Mouse (Mus musculus) frontal cortex, adult (tissue): ENCODE data around the gene Stradb.

Source experiments
- ATAC-seq: cut with Nextera tagmentation; 2 replicates; pipeline ENCODE4 v1.9.2; 2017; ENCODE audit warnings: mild to moderate bottlenecking, moderate library complexity, mixed read lengths; ENCODE audit not compliant: low TSS enrichment

Stradb gene

GRCm38 (mm10) chr1:58959682-58960081 is 13.6 kb upstream of the Stradb start:
- no peak for ATAC-seq

GRCm38 (mm10) chr1:58961152-58961893 is 12.0 kb upstream of the Stradb start:
- ATAC-seq, result no peak; the same call in 1 of the 2 replicates

DNA sequence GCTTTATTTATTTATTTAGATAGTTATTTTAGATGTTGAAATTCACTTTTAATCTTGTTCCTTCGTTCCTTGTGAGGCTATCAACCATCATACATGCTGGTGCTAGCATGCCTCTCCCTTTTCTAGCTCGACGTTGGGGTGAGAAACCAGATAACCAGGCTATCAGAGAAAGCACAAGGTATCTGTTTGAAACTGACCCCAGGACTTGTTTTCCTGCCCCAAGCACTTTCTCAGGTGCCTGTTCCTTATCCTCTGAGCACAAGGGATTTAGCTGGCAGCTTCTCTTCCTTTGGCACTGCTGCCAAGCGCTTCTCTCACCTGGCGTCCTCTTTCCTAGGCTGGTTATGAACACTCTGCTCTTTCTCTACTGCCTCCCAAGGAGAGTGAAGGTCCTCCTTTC is 10.9 kb upstream of the Stradb start:
- no peak for ATAC-seq

DNA sequence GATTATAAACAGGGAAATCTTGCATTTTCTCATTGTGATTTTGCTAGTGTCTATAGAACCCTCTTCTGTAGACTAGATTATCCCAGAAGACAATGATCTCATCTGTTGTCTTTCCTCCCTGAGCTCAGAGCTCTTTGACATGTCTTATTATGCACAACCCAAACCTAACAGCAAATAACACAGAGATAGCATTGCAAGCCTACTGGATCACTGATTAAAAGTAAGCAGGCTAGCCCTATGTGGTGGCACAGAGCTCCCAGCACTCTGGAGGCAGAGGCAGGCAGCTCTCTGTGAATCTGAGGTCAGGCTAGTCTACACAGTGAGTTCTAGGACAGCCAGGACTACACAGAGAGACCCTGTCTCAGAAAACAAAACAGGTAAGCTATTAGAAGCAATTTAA is 10.5 kb upstream of the Stradb start:
- ATAC-seq, result no peak

- no peak for ATAC-seq
Observed at GRCm38 (mm10) chr1:58967534-58967933, 5.8 kb upstream of the Stradb start.

GRCm38 (mm10) chr1:58970054-58970453 is 3.3 kb upstream of the Stradb start:
- ATAC-seq, result no peak

GRCm38 (mm10) chr1:58971097-58971496 is 2.2 kb upstream of the Stradb start:
- no peak for ATAC-seq

GRCm38 (mm10) chr1:58972851-58973365 is 414 bp upstream of the Stradb start:
- peak; percentile 40 for ATAC-seq

- no peak for ATAC-seq
Observed at GRCm38 (mm10) chr1:58982276-58982675, 9.0 kb downstream of the Stradb start.

DNA sequence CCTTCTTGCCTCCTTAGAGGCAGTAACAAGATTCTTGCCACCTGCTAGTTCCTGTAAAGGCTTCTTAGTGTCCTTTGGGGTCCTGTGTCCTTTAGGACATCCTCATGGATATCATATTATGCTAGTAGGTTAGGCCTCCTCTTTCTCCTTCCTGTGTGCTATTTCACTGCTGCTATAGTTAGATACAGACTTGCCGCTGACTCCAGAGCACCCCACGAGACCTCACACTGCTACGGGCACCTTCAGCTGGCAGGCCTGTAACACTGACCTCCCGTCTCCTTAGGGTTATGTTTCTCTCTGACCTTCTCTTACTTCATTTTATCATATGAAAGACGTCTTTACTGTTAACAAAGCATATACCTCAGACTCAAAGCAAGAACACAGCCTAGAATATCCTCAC is 11.3 kb downstream of the Stradb start:
- ATAC-seq, result peak; percentile 70

- no peak for ATAC-seq
Observed at GRCm38 (mm10) chr1:58993144-58993543, 19.8 kb downstream of the Stradb start.

- no peak for ATAC-seq
Observed at GRCm38 (mm10) chr1:58993723-58994122, 20.4 kb downstream of the Stradb start.

DNA sequence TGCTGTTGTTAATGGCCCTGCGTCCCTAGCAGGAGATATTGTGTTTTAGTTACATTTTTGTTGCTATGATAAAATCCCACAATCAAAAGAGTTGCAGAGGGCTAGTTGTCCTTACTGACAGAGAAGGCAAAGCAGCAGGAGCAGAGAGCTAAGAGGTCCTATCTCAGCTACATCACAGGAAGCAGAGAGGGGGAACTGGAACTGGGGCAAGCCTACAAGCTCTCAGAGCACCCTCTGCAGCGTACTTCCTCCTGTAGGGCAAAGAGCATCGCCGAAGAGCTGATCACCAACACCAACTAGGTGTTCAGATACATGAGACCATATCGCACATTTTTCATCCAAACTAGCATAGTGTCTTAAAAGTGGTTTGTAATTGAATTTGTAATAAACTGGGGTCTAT is 22.0 kb downstream of the Stradb start:
- peak; percentile 60 for ATAC-seq

GRCm38 (mm10) chr1:59009250-59009649 is 35.9 kb downstream of the Stradb start:
- ATAC-seq, result no peak

DNA sequence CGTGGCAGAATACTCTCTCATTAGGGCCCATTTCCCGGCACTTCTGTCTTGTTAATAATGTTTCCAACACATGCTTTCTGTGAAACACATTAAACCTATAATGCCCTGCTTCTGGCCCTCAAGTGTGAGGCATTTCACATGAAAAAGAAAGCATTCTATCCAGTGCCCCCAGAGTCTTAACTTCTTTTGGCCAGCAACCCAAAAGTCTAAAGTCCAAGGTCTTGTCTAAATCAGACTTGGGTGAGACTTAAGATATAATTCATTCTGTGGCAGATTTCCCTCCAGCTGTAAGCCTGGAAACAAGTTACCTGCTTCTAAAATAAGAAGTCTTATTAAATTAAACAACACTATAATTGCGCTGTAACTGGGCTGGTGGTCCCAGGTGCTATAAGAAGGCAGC is 48.2 kb downstream of the Stradb start:
- no peak for ATAC-seq

DNA sequence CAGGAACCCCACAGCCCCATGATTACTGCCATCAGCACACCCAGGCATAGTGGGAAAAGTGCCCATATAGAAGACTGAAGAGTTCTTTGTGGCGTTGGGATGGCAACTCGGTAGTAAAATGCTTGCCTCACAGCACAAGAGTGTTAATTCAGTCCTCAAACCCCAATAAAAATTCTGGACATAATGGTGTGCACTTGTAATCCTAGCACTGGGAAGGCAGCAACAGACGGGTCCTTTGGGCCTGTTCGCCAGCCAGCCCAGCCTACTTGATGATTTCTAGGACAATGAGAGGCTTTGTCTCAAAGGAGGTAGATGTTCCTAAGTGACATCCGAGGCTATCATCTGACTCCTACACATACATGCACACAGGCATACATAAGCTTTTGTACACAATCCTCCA is 64.4 kb downstream of the Stradb start:
- no peak for ATAC-seq
